Mouse (Mus musculus) fat pad, adult 2 months (tissue): ENCODE measurements at regions not wholly inside any gene's neighbourhood (a gene's known extent, or its start where the extent isn't known, plus 50 kb on each side); places are given as distances from the start of the nearest gene placed in this dataset.

Experiments used
- DNase-seq: peaks from one replicate; pipeline ENCODE4 v3.0.0-alpha.2; 2011; ENCODE audit warnings: low read depth, low spot score; ENCODE audit errors: extremely low read depth

GRCm38 (mm10) chr14:25354288-25354850 is 104.6 kb upstream of the Zmiz1 start:
- no peak for DNase-seq

GRCm38 (mm10) chr14:25357805-25358204 is 101.2 kb upstream of the Zmiz1 start:
- no peak for DNase-seq

- DNase-seq, result no peak
Measured at GRCm38 (mm10) chr14:25359824-25360294, 99.1 kb upstream of the Zmiz1 start.

- DNase-seq, result no peak
Measured at GRCm38 (mm10) chr14:25360726-25361125, 98.3 kb upstream of the Zmiz1 start.

- no peak for DNase-seq
Measured at GRCm38 (mm10) chr14:25361129-25361528, 97.9 kb upstream of the Zmiz1 start.

GRCm38 (mm10) chr14:25362771-25363170 is 96.2 kb upstream of the Zmiz1 start:
- no peak for DNase-seq

- DNase-seq, result no peak
Measured at GRCm38 (mm10) chr14:25365226-25365800, 93.7 kb upstream of the Zmiz1 start.

GRCm38 (mm10) chr14:25366009-25366408 is 93.0 kb upstream of the Zmiz1 start:
- no peak for DNase-seq

- DNase-seq, result no peak
Measured at GRCm38 (mm10) chr14:25370306-25371020, 88.5 kb upstream of the Zmiz1 start.

GRCm38 (mm10) chr14:25371021-25371400 is 88.0 kb upstream of the Zmiz1 start:
- DNase-seq, result no peak

- DNase-seq, result no peak
Measured at GRCm38 (mm10) chr14:25371661-25372060, 87.3 kb upstream of the Zmiz1 start.

GRCm38 (mm10) chr14:25372581-25372980 is 86.4 kb upstream of the Zmiz1 start:
- DNase-seq, result no peak

- peak; percentile 65 for DNase-seq
Measured at GRCm38 (mm10) chr14:25373167-25373566, 85.8 kb upstream of the Zmiz1 start.

- no peak for DNase-seq
Measured at GRCm38 (mm10) chr14:25375001-25375400, 84.0 kb upstream of the Zmiz1 start.

GRCm38 (mm10) chr14:25377091-25377490 is 81.9 kb upstream of the Zmiz1 start:
- no peak for DNase-seq

- DNase-seq, result no peak
Measured at GRCm38 (mm10) chr14:25377554-25377899, 81.5 kb upstream of the Zmiz1 start.

- no peak for DNase-seq
Measured at GRCm38 (mm10) chr14:25377900-25378716, 80.9 kb upstream of the Zmiz1 start.

GRCm38 (mm10) chr14:25378717-25379224 is 80.2 kb upstream of the Zmiz1 start:
- no peak for DNase-seq

- DNase-seq, result no peak
Measured at GRCm38 (mm10) chr14:25383169-25383824, 75.7 kb upstream of the Zmiz1 start.

GRCm38 (mm10) chr14:25385644-25386043 is 73.3 kb upstream of the Zmiz1 start:
- no peak for DNase-seq

- no peak for DNase-seq
Measured at GRCm38 (mm10) chr14:25387780-25388179, 71.2 kb upstream of the Zmiz1 start.
